Mouse (Mus musculus) CH12.LX (cell line): ENCODE measurements around the gene Olfr1344.

Source experiments
- CTCF ChIP-seq, 2 experiments: IDR thresholded peaks in 1 of 2; conservative IDR thresholded peaks in 1 of 2; 2 replicates each; pipeline ENCODE4 v1.5.1; 2011 to 2012; ENCODE audit warnings: low read depth in 2 of 2, low read length in 2 of 2, improper control_type of control experiment in 1 of 2, inconsistent platforms in 1 of 2, mild to moderate bottlenecking in 1 of 2, moderate library complexity in 1 of 2
- EP300 ChIP-seq: IDR thresholded peaks from 2 replicates; pipeline ENCODE4 v1.6.1; 2011; ENCODE audit warnings: low read length, improper control_type of control experiment
- UBTF ChIP-seq: IDR thresholded peaks from 2 replicates; pipeline ENCODE4 v1.6.1; 2012; ENCODE audit warnings: low read depth, mild to moderate bottlenecking, inconsistent platforms, low read length, improper control_type of control experiment, moderate library complexity
- ZC3H11A ChIP-seq: IDR thresholded peaks from 2 replicates; pipeline ENCODE4 v1.6.1; 2012; ENCODE audit warnings: low read depth, mild to moderate bottlenecking, inconsistent platforms, low read length, improper control_type of control experiment

GRCm38 (mm10) chr7:6486841-6487240, 48.4 kb downstream of the Olfr1344 start, which contains the start of gene Olfr5:
- TF ChIP-seq CTCF (conservative IDR thresholded peaks at IDR 0.05 in 1 of 2, IDR thresholded peaks at IDR 0.05 in 1 of 2; ENCODE audit: low read depth in 2 of 2, low read length in 2 of 2) (no peak), UBTF (no peak), EP300 (no peak), ZC3H11A (no peak)
